Comparison of ENCODE assay signal across 25 mouse cellular contexts in the genomic region with DNA sequence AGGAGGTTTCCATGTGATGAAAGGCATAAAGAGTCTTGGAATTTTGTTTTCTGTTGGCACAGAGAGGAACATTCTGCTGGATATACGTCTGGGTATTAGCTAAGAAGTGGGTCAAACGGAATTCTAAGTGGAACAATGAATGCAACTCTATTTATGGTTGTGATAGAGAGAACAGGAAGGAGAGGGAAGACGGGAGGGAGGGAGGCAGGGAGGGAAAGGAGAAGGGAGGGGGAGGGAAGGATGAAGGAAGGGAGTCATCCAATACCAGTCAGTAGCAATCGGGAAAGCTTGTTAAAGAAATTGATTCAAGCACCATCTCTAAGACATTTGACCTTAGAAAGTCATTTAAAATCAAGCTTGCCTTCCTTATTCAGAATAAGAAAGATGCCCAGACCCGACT.
A peak's percentile ranks its signal among the peaks of the same experiment; 100 is the strongest.
DNase-seq lines count a peak whose midpoint lies in the region; ATAC-seq lines count a peak whose summit lies in the region.
"Had no signal": no experiment of that assay in that cellular context is flagged by ENCODE, and none has a peak within 500 bp of the region (broad histone marks: within the 10 kb centered on the region; RNA-seq: fewer than 3 reads in every experiment).

No protein-coding gene starts in this region.

- WGBS in heart, embryonic 11.5 days (ENCODE audit: insufficient replicate concordance), result 27% methylated on average over 5 of the region's 5 CpGs
- 22% methylated on average over 5 of the region's 5 CpGs for WGBS in heart, embryonic 16.5 days
- WGBS in midbrain, embryonic 14.5 days, result 39% methylated on average over 5 of the region's 5 CpGs
- 37% methylated on average over 5 of the region's 5 CpGs for WGBS in midbrain, embryonic 13.5 days

- intact Hi-C loops in heart, postnatal 10 days (cut with DNase I), result loop anchor here (5.0 kb wide), 1 partner anchor 100 kb away; no protein-coding TSS in a partner anchor

- no peak for DNase-seq in heart, adult 8-10 months (ENCODE audit: low spot score)
- DNase-seq in heart, postnatal 10 days, result no peak
- peak; percentile 33 for DNase-seq in midbrain, embryonic 14.5 days
- peak; percentile 29 for DNase-seq in brain, adult 2 months (ENCODE audit: low read depth, low spot score)
- DNase-seq: adrenal gland, postnatal 10 days; cerebellum, adult 11 months; cerebellum, adult 9-10 months; cerebellum, postnatal 36 days; gastrocnemius, postnatal 14 days; kidney, adult 18-20 months; kidney, postnatal 25 days; lung, embryonic 14.5 days; lung, postnatal 36 days; right cerebral cortex, postnatal 14 days; thymus, postnatal 4 days had no signal

- no peak for ATAC-seq in heart, embryonic 11.5 days (replicated peaks; ENCODE audit: insufficient number of reproducible peaks, low FRiP score, low TSS enrichment)
- ATAC-seq in heart, embryonic 16.5 days (replicated peaks; ENCODE audit: extremely low read depth, insufficient read depth, low FRiP score), result peak; percentile 54; the same call in 1 of the 2 replicates
- no peak for ATAC-seq in midbrain, embryonic 14.5 days (ENCODE audit: low FRiP score, low TSS enrichment)
- no peak for ATAC-seq in midbrain, embryonic 13.5 days
- ATAC-seq: forebrain, embryonic 14.5 days; Patski had no signal

- H3K4me1 ChIP-seq in heart, embryonic 11.5 days (ENCODE audit: control insufficient read depth, insufficient read depth, low read length), result peaks cover 20% of the 10 kb centered on the region
- peaks cover 22% of the 10 kb centered on the region for H3K4me1 ChIP-seq in heart, embryonic 16.5 days (ENCODE audit: control insufficient read depth, insufficient read depth, low read length)
- peaks cover 10% of the 10 kb centered on the region; the same call in 1 of the 2 replicates for H3K4me1 ChIP-seq in midbrain, embryonic 14.5 days (ENCODE audit: control insufficient read depth, insufficient read depth, low read length)
- peaks cover 11% of the 10 kb centered on the region; the same call in 1 of the 2 replicates for H3K4me1 ChIP-seq in midbrain, embryonic 13.5 days (replicated peaks)
- H3K4me1 ChIP-seq: liver, embryonic 15.5 days had no signal

- H3K27me3 ChIP-seq in heart, embryonic 11.5 days (ENCODE audit: control insufficient read depth, insufficient read depth, low read length), result no peaks in the 10 kb centered on the region
- H3K27me3 ChIP-seq in heart, embryonic 16.5 days (ENCODE audit: control insufficient read depth, insufficient read depth, low read length), result no peaks in the 10 kb centered on the region
- H3K27me3 ChIP-seq in midbrain, embryonic 14.5 days (ENCODE audit: control insufficient read depth, insufficient read depth, low read length), result no peaks in the 10 kb centered on the region
- H3K27me3 ChIP-seq in midbrain, embryonic 13.5 days, result no peaks in the 10 kb centered on the region
- H3K27me3 ChIP-seq: kidney, embryonic 15.5 days; limb, embryonic 12.5 days; liver, embryonic 15.5 days; neural tube, embryonic 13.5 days; Patski had no signal

- H3K4me2 ChIP-seq in heart, embryonic 11.5 days, result 0 out of 2 replicates have a peak overlapping the region, but pooled peaks have one; percentile 15
- H3K4me2 ChIP-seq in heart, embryonic 16.5 days (ENCODE audit: low read depth, low read length), result peak overlapping the region; percentile 39
- no peak overlapping the region for H3K4me2 ChIP-seq in midbrain, embryonic 14.5 days (ENCODE audit: low read length)
- H3K4me2 ChIP-seq in midbrain, embryonic 13.5 days (replicated peaks), result no peak overlapping the region
- H3K4me2 ChIP-seq: kidney, embryonic 15.5 days; limb, embryonic 12.5 days; liver, embryonic 15.5 days; lung, embryonic 14.5 days; neural tube, embryonic 13.5 days had no signal

- H3K27ac ChIP-seq in heart, embryonic 11.5 days (ENCODE audit: low read depth, low read length), result peak overlapping the region; percentile 41
- peak overlapping the region; percentile 49 for H3K27ac ChIP-seq in heart, embryonic 16.5 days (ENCODE audit: low read length)
- H3K27ac ChIP-seq in midbrain, embryonic 14.5 days (replicated peaks; ENCODE audit: low read depth, low read length), result no peak overlapping the region
- H3K27ac ChIP-seq in midbrain, embryonic 13.5 days, result no peak overlapping the region
- H3K27ac ChIP-seq: kidney, embryonic 15.5 days; limb, embryonic 12.5 days; liver, embryonic 15.5 days; neural tube, embryonic 13.5 days had no signal

- no peak overlapping the region for H3K9ac ChIP-seq in heart, embryonic 11.5 days (ENCODE audit: low read depth, low read length)
- no peak overlapping the region for H3K9ac ChIP-seq in heart, embryonic 16.5 days (ENCODE audit: low read length)
- H3K9ac ChIP-seq in midbrain, embryonic 14.5 days (replicated peaks; ENCODE audit: low read length), result no peak overlapping the region
- H3K9ac ChIP-seq in midbrain, embryonic 13.5 days (replicated peaks), result no peak overlapping the region
- H3K9ac ChIP-seq: kidney, embryonic 15.5 days; limb, embryonic 12.5 days; liver, embryonic 15.5 days; lung, embryonic 14.5 days; neural tube, embryonic 13.5 days had no signal

- H3K4me3 ChIP-seq in heart, embryonic 11.5 days (ENCODE audit: low read depth, low read length), result no peak overlapping the region
- H3K4me3 ChIP-seq in heart, embryonic 16.5 days (ENCODE audit: low read length), result no peak overlapping the region
- no peak overlapping the region for H3K4me3 ChIP-seq in midbrain, embryonic 14.5 days (replicated peaks; ENCODE audit: low read depth, low read length)
- H3K4me3 ChIP-seq in midbrain, embryonic 13.5 days (replicated peaks), result no peak overlapping the region
- H3K4me3 ChIP-seq: kidney, embryonic 15.5 days; limb, embryonic 12.5 days; liver, embryonic 15.5 days; neural tube, embryonic 13.5 days had no signal

- no peaks in the 10 kb centered on the region for H3K36me3 ChIP-seq in heart, embryonic 11.5 days (ENCODE audit: control insufficient read depth, insufficient read depth, low read length)
- no peaks in the 10 kb centered on the region for H3K36me3 ChIP-seq in heart, embryonic 16.5 days (ENCODE audit: control insufficient read depth, insufficient read depth)
- no peaks in the 10 kb centered on the region for H3K36me3 ChIP-seq in midbrain, embryonic 14.5 days (ENCODE audit: control insufficient read depth, insufficient read depth, low read length)
- no peaks in the 10 kb centered on the region for H3K36me3 ChIP-seq in midbrain, embryonic 13.5 days
- H3K36me3 ChIP-seq: G1E; kidney, embryonic 15.5 days; limb, embryonic 12.5 days; liver, embryonic 15.5 days; neural tube, embryonic 13.5 days had no signal

- H3K9me3 ChIP-seq in heart, embryonic 11.5 days (replicated peaks; ENCODE audit: control insufficient read depth, low read length), result no peaks in the 10 kb centered on the region
- H3K9me3 ChIP-seq in heart, embryonic 16.5 days (replicated peaks; ENCODE audit: control insufficient read depth, low read length), result no peaks in the 10 kb centered on the region
- H3K9me3 ChIP-seq in midbrain, embryonic 14.5 days (ENCODE audit: control insufficient read depth, low read length), result no peaks in the 10 kb centered on the region
- peaks cover 2% of the 10 kb centered on the region; the same call in 1 of the 2 replicates for H3K9me3 ChIP-seq in midbrain, embryonic 13.5 days
- H3K9me3 ChIP-seq: kidney, embryonic 15.5 days; limb, embryonic 12.5 days; liver, embryonic 15.5 days; neural tube, embryonic 13.5 days had no signal

Comparison
In these comparisons a context has a peak if more than half of its experiments do, and no peak if none do; other contexts are left out.
1. H3K27ac ChIP-seq: peak in heart, embryonic 11.5 days (single experiment) and heart, embryonic 16.5 days (single experiment); none in midbrain, embryonic 14.5 days (single experiment) and midbrain, embryonic 13.5 days (single experiment).
2. H3K4me2 ChIP-seq: peak in heart, embryonic 11.5 days (single experiment) and heart, embryonic 16.5 days (single experiment); none in midbrain, embryonic 14.5 days (single experiment) and midbrain, embryonic 13.5 days (single experiment).
3. DNase-seq: peak in midbrain, embryonic 14.5 days (single experiment) and brain, adult 2 months (single experiment); none in heart, adult 8-10 months (single experiment) and heart, postnatal 10 days (0 of 2).